In the genomic region with DNA sequence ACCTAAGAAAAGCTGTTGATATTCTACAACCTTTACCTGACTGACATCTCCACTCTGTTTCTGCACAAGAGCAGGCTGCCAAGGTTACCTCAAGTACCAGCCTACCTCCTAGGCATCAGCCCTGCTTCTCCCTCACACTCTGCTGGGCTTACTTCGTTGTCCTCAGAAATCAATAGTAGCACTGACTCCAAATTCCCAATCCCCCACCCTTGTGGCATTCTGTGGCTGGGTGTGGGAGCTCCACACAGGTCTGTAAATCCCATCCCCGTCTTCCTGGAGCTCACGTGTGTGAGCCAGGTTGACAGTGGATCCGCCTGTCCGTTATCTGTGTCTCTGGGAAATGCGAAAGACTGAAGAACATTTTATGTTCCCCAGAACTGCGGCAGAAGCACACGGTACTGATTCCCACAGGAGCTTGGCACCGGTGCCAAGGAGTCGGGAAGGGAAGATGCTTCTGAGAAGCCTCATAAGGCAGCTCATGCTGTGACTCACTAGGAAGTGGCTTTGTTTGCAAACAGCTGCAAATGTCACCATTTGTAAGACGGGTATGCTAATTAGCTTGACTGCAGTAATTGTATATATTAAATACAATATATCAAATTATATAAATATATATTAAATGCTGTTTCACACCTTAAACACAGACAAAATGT, we compare ENCODE assay signal across 20 mouse cellular contexts. TPM values are rescaled to one million over a fixed set of nuclear protein-coding genes. Genes with fewer than 3 reads are reported as not detected.
DNase-seq lines count a peak whose midpoint lies in the region; ATAC-seq lines count a peak whose summit lies in the region.
"Had no signal": no experiment of that assay in that cellular context is flagged by ENCODE, and none has a peak within 500 bp of the region (broad histone marks: within the 10 kb centered on the region; RNA-seq: fewer than 3 reads in every experiment).

No protein-coding gene starts in this region.

- DNase-seq in heart, adult 11 months, result peak; percentile 68
- DNase-seq in neural tube, embryonic 10.5 days (ENCODE audit: extremely low spot score, low spot score), result no peak
- DNase-seq in left cerebral cortex, postnatal 36 days (ENCODE audit: low spot score in 2 of 2), result peak; percentile 42 to 59
- peak; percentile 68 for DNase-seq in telencephalon, adult 2 months (ENCODE audit: low read depth, low spot score)
- no peak for DNase-seq in adrenal gland, adult 18-20 months (ENCODE audit: low spot score in 2 of 2)
- no peak for DNase-seq in heart, postnatal 10 days
- DNase-seq: cerebellum, adult 9-10 months; gastrocnemius, adult 2 months; heart, postnatal 14 days; kidney, postnatal 36 days; lung, adult 18-20 months; spleen, adult 18-20 months; thymus, adult 18-20 months had no signal

- no peak overlapping the region for H3K9ac ChIP-seq in heart, embryonic 11.5 days (ENCODE audit: low read depth, low read length)
- H3K9ac ChIP-seq in neural tube, embryonic 13.5 days, result no peak overlapping the region
- H3K9ac ChIP-seq: embryonic facial prominence, embryonic 12.5 days; limb, embryonic 13.5 days; neural tube, embryonic 12.5 days had no signal

- no peak overlapping the region for H3K4me3 ChIP-seq in heart, embryonic 11.5 days (ENCODE audit: low read depth, low read length)
- no peak overlapping the region for H3K4me3 ChIP-seq in neural tube, embryonic 13.5 days
- H3K4me3 ChIP-seq: embryonic facial prominence, embryonic 12.5 days; gastrocnemius, adult 2 months; limb, embryonic 13.5 days; megakaryocyte, embryonic 14.5 days; neural tube, embryonic 12.5 days had no signal

- peaks cover 10% of the 10 kb centered on the region for H3K4me1 ChIP-seq in heart, embryonic 11.5 days (ENCODE audit: control insufficient read depth, insufficient read depth, low read length)
- H3K4me1 ChIP-seq in neural tube, embryonic 13.5 days (replicated peaks), result peaks cover 4% of the 10 kb centered on the region; the same call in 1 of the 2 replicates
- H3K4me1 ChIP-seq: embryonic facial prominence, embryonic 12.5 days; limb, embryonic 13.5 days; neural tube, embryonic 12.5 days had no signal

- H3K27me3 ChIP-seq in heart, embryonic 11.5 days (ENCODE audit: control insufficient read depth, insufficient read depth, low read length), result no peaks in the 10 kb centered on the region
- H3K27me3 ChIP-seq in neural tube, embryonic 13.5 days, result no peaks in the 10 kb centered on the region
- H3K27me3 ChIP-seq: embryonic facial prominence, embryonic 12.5 days; limb, embryonic 13.5 days; megakaryocyte, embryonic 14.5 days; neural tube, embryonic 12.5 days had no signal

- WGBS in heart, embryonic 11.5 days (ENCODE audit: insufficient replicate concordance), result 49% methylated on average over 11 of the region's 11 CpGs
- WGBS in neural tube, embryonic 13.5 days, result 42% methylated on average over 11 of the region's 11 CpGs

- intact Hi-C loops in left cerebral cortex, postnatal 36 days (cut with DNase I), result loop anchor here (5.0 kb wide), 1 partner anchor 37 kb away; no protein-coding TSS in a partner anchor
- intact Hi-C loops in heart, postnatal 10 days (cut with DNase I), result no loop called here

- H3K9me3 ChIP-seq in heart, embryonic 11.5 days (replicated peaks; ENCODE audit: control insufficient read depth, low read length), result no peaks in the 10 kb centered on the region
- no peaks in the 10 kb centered on the region for H3K9me3 ChIP-seq in neural tube, embryonic 13.5 days
- H3K9me3 ChIP-seq: embryonic facial prominence, embryonic 12.5 days; limb, embryonic 13.5 days; megakaryocyte, embryonic 14.5 days; neural tube, embryonic 12.5 days had no signal

- no peaks in the 10 kb centered on the region for H3K36me3 ChIP-seq in heart, embryonic 11.5 days (ENCODE audit: control insufficient read depth, insufficient read depth, low read length)
- H3K36me3 ChIP-seq in neural tube, embryonic 13.5 days, result no peaks in the 10 kb centered on the region
- H3K36me3 ChIP-seq: embryonic facial prominence, embryonic 12.5 days; limb, embryonic 13.5 days; neural tube, embryonic 12.5 days had no signal

- no peak for ATAC-seq in heart, embryonic 11.5 days (replicated peaks; ENCODE audit: insufficient number of reproducible peaks, low FRiP score, low TSS enrichment)
- ATAC-seq in neural tube, embryonic 13.5 days (ENCODE audit: low read depth), result no peak; the same call in 1 of the 2 replicates
- ATAC-seq: intestine, postnatal 0 days had no signal

- H3K4me2 ChIP-seq in heart, embryonic 11.5 days, result no peak overlapping the region
- no peak overlapping the region for H3K4me2 ChIP-seq in neural tube, embryonic 13.5 days
- H3K4me2 ChIP-seq: embryonic facial prominence, embryonic 12.5 days; limb, embryonic 13.5 days; neural tube, embryonic 12.5 days had no signal

- H3K27ac ChIP-seq in heart, embryonic 11.5 days (ENCODE audit: low read depth, low read length), result no peak overlapping the region
- H3K27ac ChIP-seq in neural tube, embryonic 13.5 days (replicated peaks), result peak overlapping the region; percentile 25; the same call in 1 of the 2 replicates
- H3K27ac ChIP-seq: embryonic facial prominence, embryonic 12.5 days; gastrocnemius, adult 2 months; limb, embryonic 13.5 days; neural tube, embryonic 12.5 days had no signal

RNA-seq across cellular contexts. Expression of gene Gipc2, which starts 10.6 kb away (rescaled TPM):
- polyA plus RNA-seq in heart, embryonic 11.5 days (2014; fragmentation: Nextera tagmentation; extraction: Ambion mirVana), result 3.8 and 4.4 TPM in 2 replicates
- polyA plus RNA-seq in neural tube, embryonic 13.5 days (2015; fragmentation: Nextera tagmentation; extraction: Ambion mirVana), result 4.4 and 5.7 TPM in 2 replicates
- total RNA-seq in left cerebral cortex, postnatal 36 days (2021), result 1 to 10 TPM; 3.8 to 7.9 TPM
- under 1 TPM in 1 of 2 experiments, not detected in 1; 0.30 TPM for total RNA-seq in adrenal gland, adult 18-20 months (2021)
- 1 to 10 TPM; 3.8 to 5.4 TPM for total RNA-seq in heart, postnatal 10 days (2021)

RNA-seq across cellular contexts. Expression of gene Dnajb4, which starts 54.7 kb away (rescaled TPM):
- 46.2 and 49.0 TPM in 2 replicates for polyA plus RNA-seq in heart, embryonic 11.5 days (2014; fragmentation: Nextera tagmentation; extraction: Ambion mirVana)
- 38.5 and 43.4 TPM in 2 replicates for polyA plus RNA-seq in neural tube, embryonic 13.5 days (2015; fragmentation: Nextera tagmentation; extraction: Ambion mirVana)
- total RNA-seq in left cerebral cortex, postnatal 36 days (2021), result 10 to 100 TPM; 62.8 to 72.6 TPM
- total RNA-seq in adrenal gland, adult 18-20 months (2021), result 10 to 100 TPM; 75.4 to 76.8 TPM
- 10 to 100 TPM; 70.3 to 70.6 TPM for total RNA-seq in heart, postnatal 10 days (2021)

RNA-seq across cellular contexts. Expression of gene Fubp1, which starts 54.8 kb away (rescaled TPM):
- polyA plus RNA-seq in heart, embryonic 11.5 days (2014; fragmentation: Nextera tagmentation; extraction: Ambion mirVana), result 158 TPM in 2 replicates
- polyA plus RNA-seq in neural tube, embryonic 13.5 days (2015; fragmentation: Nextera tagmentation; extraction: Ambion mirVana), result 267 and 280 TPM in 2 replicates
- total RNA-seq in left cerebral cortex, postnatal 36 days (2021), result 100 to 1,000 TPM in 1 of 2 experiments, 10 to 100 TPM in 1; 88.4 to 149 TPM
- total RNA-seq in adrenal gland, adult 18-20 months (2021), result 100 to 1,000 TPM; 107 to 113 TPM
- total RNA-seq in heart, postnatal 10 days (2021), result 10 to 100 TPM; 82.2 to 90.6 TPM

Comparison
In these comparisons a context has a peak if more than half of its experiments do, and no peak if none do; other contexts are left out.
1. DNase-seq: peak in heart, adult 11 months (single experiment), left cerebral cortex, postnatal 36 days (2 of 2) and telencephalon, adult 2 months (single experiment); none in neural tube, embryonic 10.5 days (single experiment), adrenal gland, adult 18-20 months (0 of 2) and heart, postnatal 10 days (0 of 2).